Mouse (Mus musculus) lung, adult 2 months (tissue): ENCODE data around the gene Grsf1. TPM values are rescaled to one million over a fixed set of nuclear protein-coding genes. Genes with fewer than 3 reads are reported as not detected.

Experiments used
- DNase-seq: peaks from one replicate; pipeline ENCODE4 v3.0.0; 2022
- H3K4me1 ChIP-seq: fragments of 200-500 bp; 2 replicates; pipeline ENCODE4 v1.6.1; 2011; ENCODE audit warnings: low read length; ENCODE audit not compliant: control insufficient read depth, insufficient read depth
- H3K4me3 ChIP-seq: fragments of 200-500 bp; replicated peaks from 2 replicates; pipeline ENCODE3; 2011; ENCODE audit warnings: low read depth, mild to moderate bottlenecking, control low read depth, low read length; ENCODE audit errors: extremely low read depth
- CTCF ChIP-seq: fragments of 200-500 bp; IDR thresholded peaks from 2 replicates; pipeline ENCODE4 v1.5.1; 2011; ENCODE audit warnings: mild to moderate bottlenecking, low read length, control low read depth; ENCODE audit not compliant: insufficient read depth
- POLR2A ChIP-seq: fragments of 200-500 bp; IDR thresholded peaks from 2 replicates; pipeline ENCODE4 v1.6.1; 2011; ENCODE audit warnings: low read depth, mild to moderate bottlenecking, control low read depth, low read length, borderline replicate concordance; ENCODE audit errors: extremely low read depth
- WGBS: fragments of 180-500 bp; shearing (Covaris S2); methylation state at CpG from one replicate; pipeline ENCODE4 v1.1.7; 2018; 5-methylcytosine and 5-hydroxymethylcytosine counted together
- polyA plus RNA-seq: library from polyadenylated mRNA; depleted of rRNA; stranded (reverse); fragments of >200 nt; gene quantifications from 2 replicates; pipeline ENCODE4 v1.2.3, GENCODE M21; 2012

Grsf1 gene
- polyA plus RNA-seq, 1 experiment: 20.1 TPM

GRCm38 (mm10) chr5:88711618-88712224, 35.8 kb upstream of the Grsf1 start:
- WGBS: 32% methylated on average over 10 of the region's 10 CpGs
- Histone ChIP-seq H3K4me1 (no peaks in the 10 kb centered on the region), H3K4me3 (no peak overlapping the region)
- DNase-seq: no peak
- TF ChIP-seq POLR2A (no peak), CTCF (no peak)

- no peak for DNase-seq
- TF ChIP-seq POLR2A: no peak
- Histone ChIP-seq H3K4me3 (no peak overlapping the region), H3K4me1 (no peaks in the 10 kb centered on the region)
These were observed 35.2 kb upstream of the Grsf1 start for GRCm38 (mm10) chr5:88711128-88711527.

GRCm38 (mm10) chr5:88703551-88703950, 27.6 kb upstream of the Grsf1 start:
- Histone ChIP-seq H3K4me3 (no peak overlapping the region), H3K4me1 (no peaks in the 10 kb centered on the region)
- TF ChIP-seq POLR2A (no peak), CTCF (no peak)
- WGBS: 68% methylated on average over 4 of the region's 4 CpGs
- no peak for DNase-seq

- TF ChIP-seq CTCF: no peak
- no peak for TF ChIP-seq POLR2A
- no peak for DNase-seq
- H3K4me3 ChIP-seq: no peak overlapping the region
- H3K4me1 ChIP-seq: no peaks in the 10 kb centered on the region
- 69% methylated on average over 4 of the region's 4 CpGs for WGBS
These were observed 26.1 kb upstream of the Grsf1 start for GRCm38 (mm10) chr5:88702041-88702440.

GRCm38 (mm10) chr5:88699251-88699913, 23.4 kb upstream of the Grsf1 start:
- H3K4me1 ChIP-seq: no peaks in the 10 kb centered on the region
- H3K4me3 ChIP-seq: no peak overlapping the region
- WGBS: 52% methylated on average over 4 of the region's 4 CpGs
- DNase-seq: no peak
- TF ChIP-seq POLR2A (no peak), CTCF (no peak)

- no peak for DNase-seq
- Histone ChIP-seq H3K4me3 (no peak overlapping the region), H3K4me1 (no peaks in the 10 kb centered on the region)
- 75% methylated on average over 5 of the region's 5 CpGs for WGBS
- TF ChIP-seq CTCF (no peak), POLR2A (no peak)
These were observed 21.3 kb upstream of the Grsf1 start for GRCm38 (mm10) chr5:88697291-88697690.

GRCm38 (mm10) chr5:88693057-88693456, 17.1 kb upstream of the Grsf1 start:
- Histone ChIP-seq H3K4me1 (no peaks in the 10 kb centered on the region), H3K4me3 (no peak overlapping the region)
- no peak for DNase-seq
- TF ChIP-seq CTCF (no peak), POLR2A (no peak)

- TF ChIP-seq POLR2A (no peak), CTCF (no peak)
These were observed 16.6 kb upstream of the Grsf1 start for GRCm38 (mm10) chr5:88692586-88692985.

GRCm38 (mm10) chr5:88691506-88692095, 15.6 kb upstream of the Grsf1 start:
- no peak for DNase-seq
- 48% methylated on average over 6 of the region's 6 CpGs for WGBS
- no peak for TF ChIP-seq CTCF
- Histone ChIP-seq H3K4me1 (no peaks in the 10 kb centered on the region), H3K4me3 (no peak overlapping the region)

More at GRCm38 (mm10) chr5:88692586-88692985, 16.6 kb upstream of the Grsf1 start:
- 72% methylated on average over 4 of the region's 4 CpGs for WGBS
- Histone ChIP-seq H3K4me1 (no peaks in the 10 kb centered on the region), H3K4me3 (no peak overlapping the region)
- no peak for DNase-seq

GRCm38 (mm10) chr5:88690681-88691505, 14.9 kb upstream of the Grsf1 start:
- DNase-seq: no peak
- no peak overlapping the region for H3K4me3 ChIP-seq
- no peak for TF ChIP-seq CTCF
- no peak for TF ChIP-seq POLR2A
- WGBS: 38% methylated on average over 10 of the region's 10 CpGs
- no peaks in the 10 kb centered on the region for H3K4me1 ChIP-seq
